Mouse (Mus musculus): Measurements from ENCODE around the gene Ccr1l1.

DNA sequence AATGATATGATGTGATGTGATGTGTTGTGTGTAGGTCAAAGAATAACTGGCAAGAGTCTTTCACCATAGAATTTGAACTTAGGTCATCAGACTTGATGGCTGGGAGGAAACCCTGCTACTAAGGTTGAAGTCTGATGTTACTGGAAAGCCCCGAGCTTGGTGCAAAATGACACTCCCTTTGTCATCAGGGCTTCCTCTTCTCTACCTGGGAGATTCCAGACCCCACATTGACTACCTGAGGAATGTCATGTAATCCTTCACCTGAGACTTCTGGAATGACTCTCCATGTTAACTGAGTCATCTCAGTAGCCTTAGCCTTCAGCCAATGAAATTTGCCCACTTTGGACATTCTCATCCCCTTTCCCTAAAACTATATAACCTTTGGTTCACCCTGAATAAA, 38.0 kb downstream of the Ccr1l1 start:
- TF ChIP-seq CTCF (IDR thresholded peaks at IDR 0.05; ENCODE audit: borderline replicate concordance, insufficient read depth, low read length) (no peak), POLR2A (IDR thresholded peaks at IDR 0.05; ENCODE audit: low read depth, low read length) (no peak)
